Comparison of ENCODE assay signal across 26 mouse cellular contexts in the genomic region with DNA sequence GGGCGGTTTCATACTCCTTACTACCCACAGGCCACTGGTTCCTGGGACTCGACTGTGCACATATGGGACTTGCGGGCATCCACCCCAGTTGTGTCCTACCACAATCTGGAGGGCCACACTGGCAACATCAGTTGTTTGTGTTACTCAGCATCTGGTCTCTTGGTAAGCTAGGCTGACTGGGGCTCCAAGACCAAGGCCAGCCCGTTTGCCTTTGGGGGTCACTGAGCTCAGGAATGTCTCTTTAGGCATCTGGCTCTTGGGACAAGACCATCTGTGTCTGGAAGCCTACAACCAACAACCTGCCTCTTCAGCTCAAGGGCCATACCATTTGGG. TPM values are rescaled to one million over a fixed set of nuclear protein-coding genes. Genes with fewer than 3 reads are reported as not detected.
DNase-seq lines count a peak whose midpoint lies in the region; ATAC-seq and TF ChIP-seq lines count a peak whose summit lies in the region.
"Had no signal": no experiment of that assay in that cellular context is flagged by ENCODE, and none has a peak within 500 bp of the region (broad histone marks: within the 10 kb centered on the region; RNA-seq: fewer than 3 reads in every experiment).

No protein-coding gene starts in this region.

- no peak for ATAC-seq in intestine, postnatal 0 days
- ATAC-seq in intestine, embryonic 15.5 days: no peak
- no peak for ATAC-seq in neural tube, embryonic 15.5 days (ENCODE audit: low FRiP score)
- no peak for ATAC-seq in liver, embryonic 13.5 days (ENCODE audit: low read depth)
- ATAC-seq: forebrain, embryonic 14.5 days; forebrain, postnatal 0 days; hindbrain, embryonic 16.5 days; intestine, embryonic 16.5 days; Patski had no signal

- no peak overlapping the region for H3K9ac ChIP-seq in intestine, postnatal 0 days (ENCODE audit: low read depth, low read length)
- no peak overlapping the region; the same call in 1 of the 2 replicates for H3K9ac ChIP-seq in intestine, embryonic 15.5 days
- H3K9ac ChIP-seq in neural tube, embryonic 15.5 days (replicated peaks): no peak overlapping the region
- no peak overlapping the region for H3K9ac ChIP-seq in liver, embryonic 13.5 days
- H3K9ac ChIP-seq: embryonic facial prominence, embryonic 12.5 days; embryonic facial prominence, embryonic 15.5 days; forebrain, postnatal 0 days; hindbrain, embryonic 13.5 days had no signal

- no peak overlapping the region for H3K4me2 ChIP-seq in intestine, postnatal 0 days (replicated peaks; ENCODE audit: low read depth)
- no peak overlapping the region for H3K4me2 ChIP-seq in intestine, embryonic 15.5 days (replicated peaks)
- no peak overlapping the region for H3K4me2 ChIP-seq in neural tube, embryonic 15.5 days
- H3K4me2 ChIP-seq in liver, embryonic 13.5 days: no peak overlapping the region
- H3K4me2 ChIP-seq: embryonic facial prominence, embryonic 12.5 days; embryonic facial prominence, embryonic 15.5 days; heart, embryonic 11.5 days; hindbrain, embryonic 13.5 days had no signal

- peak; percentile 29 for DNase-seq in embryo, embryonic 9.5 days (ENCODE audit: extremely low spot score)
- DNase-seq in embryo, embryonic 10.5 days (ENCODE audit: low spot score): no peak
- DNase-seq in neural tube, embryonic 10.5 days (ENCODE audit: extremely low spot score, low spot score): peak; percentile 18
- no peak for DNase-seq in liver, embryonic 13.5 days
- DNase-seq in layer of hippocampus, adult 11-12 months (ENCODE audit: low spot score): no peak
- DNase-seq: adrenal gland, adult 2 months; adrenal gland, postnatal 14 days; cerebellum, adult 11 months; cerebellum, adult 8-10 months; cerebellum, postnatal 10 days; cerebellum, postnatal 36 days; forebrain, postnatal 0 days; gastrocnemius, postnatal 36 days; heart, postnatal 36 days had no signal

- WGBS in intestine, postnatal 0 days: 76% methylated on average over 4 of the region's 4 CpGs
- 77% methylated on average over 4 of the region's 4 CpGs for WGBS in intestine, embryonic 15.5 days
- WGBS in neural tube, embryonic 15.5 days: 92% methylated on average over 4 of the region's 4 CpGs
- 76% methylated on average over 4 of the region's 4 CpGs for WGBS in liver, embryonic 13.5 days (ENCODE audit: insufficient replicate concordance)

- no peak overlapping the region for H3K4me3 ChIP-seq in intestine, postnatal 0 days (ENCODE audit: low read depth, low read length)
- H3K4me3 ChIP-seq in intestine, embryonic 15.5 days (replicated peaks): no peak overlapping the region
- H3K4me3 ChIP-seq in neural tube, embryonic 15.5 days (replicated peaks): no peak overlapping the region
- H3K4me3 ChIP-seq in liver, embryonic 13.5 days (replicated peaks): no peak overlapping the region
- H3K4me3 ChIP-seq: embryonic facial prominence, embryonic 12.5 days; embryonic facial prominence, embryonic 15.5 days; hindbrain, embryonic 10.5 days; hindbrain, embryonic 13.5 days had no signal

- H3K36me3 ChIP-seq in intestine, postnatal 0 days (ENCODE audit: control insufficient read depth, insufficient read depth): peaks cover 38% of the 10 kb centered on the region; the same call in 1 of the 2 replicates
- H3K36me3 ChIP-seq in intestine, embryonic 15.5 days: peaks cover 30% of the 10 kb centered on the region
- peaks cover 43% of the 10 kb centered on the region for H3K36me3 ChIP-seq in neural tube, embryonic 15.5 days
- peaks cover 48% of the 10 kb centered on the region for H3K36me3 ChIP-seq in liver, embryonic 13.5 days

- no peaks in the 10 kb centered on the region for H3K27me3 ChIP-seq in intestine, postnatal 0 days (replicated peaks; ENCODE audit: control insufficient read depth, insufficient read depth, low read length)
- no peaks in the 10 kb centered on the region for H3K27me3 ChIP-seq in intestine, embryonic 15.5 days (replicated peaks)
- no peaks in the 10 kb centered on the region; the same call in 1 of the 2 replicates for H3K27me3 ChIP-seq in neural tube, embryonic 15.5 days (replicated peaks)
- no peaks in the 10 kb centered on the region for H3K27me3 ChIP-seq in liver, embryonic 13.5 days
- H3K27me3 ChIP-seq: embryonic facial prominence, embryonic 12.5 days; Patski had no signal

- no peaks in the 10 kb centered on the region; the same call in 1 of the 2 replicates for H3K4me1 ChIP-seq in intestine, postnatal 0 days (replicated peaks; ENCODE audit: control insufficient read depth, insufficient read depth, low read length)
- peaks cover 26% of the 10 kb centered on the region for H3K4me1 ChIP-seq in intestine, embryonic 15.5 days (replicated peaks)
- peaks cover 33% of the 10 kb centered on the region for H3K4me1 ChIP-seq in neural tube, embryonic 15.5 days
- H3K4me1 ChIP-seq in liver, embryonic 13.5 days (replicated peaks): peaks cover 77% of the 10 kb centered on the region

- TF ChIP-seq CTCF in intestine, postnatal 0 days (IDR thresholded peaks at IDR 0.05; ENCODE audit: low read depth): no peak

- 0 out of 2 replicates have a peak overlapping the region, but pooled peaks have one; percentile 28 for H3K27ac ChIP-seq in intestine, postnatal 0 days (ENCODE audit: low read depth, low read length)
- H3K27ac ChIP-seq in intestine, embryonic 15.5 days: no peak overlapping the region
- H3K27ac ChIP-seq in neural tube, embryonic 15.5 days (replicated peaks): no peak overlapping the region
- H3K27ac ChIP-seq in liver, embryonic 13.5 days: peak overlapping the region; percentile 47
- H3K27ac ChIP-seq: embryonic facial prominence, embryonic 12.5 days; embryonic facial prominence, embryonic 15.5 days; hindbrain, embryonic 10.5 days; hindbrain, embryonic 13.5 days had no signal

- no peaks in the 10 kb centered on the region for H3K9me3 ChIP-seq in intestine, postnatal 0 days (ENCODE audit: control insufficient read depth)
- H3K9me3 ChIP-seq in intestine, embryonic 15.5 days: no peaks in the 10 kb centered on the region
- H3K9me3 ChIP-seq in neural tube, embryonic 15.5 days (replicated peaks): no peaks in the 10 kb centered on the region
- no peaks in the 10 kb centered on the region for H3K9me3 ChIP-seq in liver, embryonic 13.5 days (replicated peaks)
- H3K9me3 ChIP-seq: embryonic facial prominence, embryonic 12.5 days; embryonic facial prominence, embryonic 15.5 days; hindbrain, embryonic 10.5 days; hindbrain, embryonic 13.5 days had no signal

RNA-seq across cellular contexts. Expression of a gene that starts 3.3 kb away (rescaled TPM):
- polyA plus RNA-seq in intestine, postnatal 0 days (2015; fragmentation: Nextera tagmentation; extraction: Ambion mirVana): 0.47 and 0.78 TPM in 2 replicates
- 1.3 and 1.4 TPM in 2 replicates for polyA plus RNA-seq in intestine, embryonic 15.5 days (2015; fragmentation: Nextera tagmentation; extraction: Ambion mirVana)
- polyA plus RNA-seq in neural tube, embryonic 15.5 days (2015; fragmentation: Nextera tagmentation; extraction: Ambion mirVana): 1.6 and 1.8 TPM in 2 replicates
- polyA plus RNA-seq in liver, embryonic 13.5 days (2015; fragmentation: Nextera tagmentation; extraction: Ambion mirVana): 0.66 and 0.76 TPM in 2 replicates

RNA-seq across cellular contexts. Expression of a gene that starts 4.6 kb away (rescaled TPM):
- polyA plus RNA-seq in intestine, postnatal 0 days (2015; fragmentation: Nextera tagmentation; extraction: Ambion mirVana): 68.3 and 73.3 TPM in 2 replicates
- polyA plus RNA-seq in intestine, embryonic 15.5 days (2015; fragmentation: Nextera tagmentation; extraction: Ambion mirVana): 107 and 111 TPM in 2 replicates
- polyA plus RNA-seq in neural tube, embryonic 15.5 days (2015; fragmentation: Nextera tagmentation; extraction: Ambion mirVana): 146 and 156 TPM in 2 replicates
- polyA plus RNA-seq in liver, embryonic 13.5 days (2015; fragmentation: Nextera tagmentation; extraction: Ambion mirVana): 74.0 and 76.6 TPM in 2 replicates

RNA-seq across cellular contexts. Expression of a gene that starts 4.9 kb away (rescaled TPM):
- 585 and 607 TPM in 2 replicates for polyA plus RNA-seq in intestine, postnatal 0 days (2015; fragmentation: Nextera tagmentation; extraction: Ambion mirVana)
- 888 and 1,051 TPM in 2 replicates for polyA plus RNA-seq in intestine, embryonic 15.5 days (2015; fragmentation: Nextera tagmentation; extraction: Ambion mirVana)
- polyA plus RNA-seq in neural tube, embryonic 15.5 days (2015; fragmentation: Nextera tagmentation; extraction: Ambion mirVana): 636 TPM in 2 replicates
- 845 and 923 TPM in 2 replicates for polyA plus RNA-seq in liver, embryonic 13.5 days (2015; fragmentation: Nextera tagmentation; extraction: Ambion mirVana)

Comparison
In these comparisons a context has a peak if more than half of its experiments do, and no peak if none do; other contexts are left out.
1. DNase-seq: peak in embryo, embryonic 9.5 days (single experiment) and neural tube, embryonic 10.5 days (single experiment); none in embryo, embryonic 10.5 days (single experiment), liver, embryonic 13.5 days (single experiment) and layer of hippocampus, adult 11-12 months (single experiment).
2. H3K27ac ChIP-seq: peak in intestine, postnatal 0 days (single experiment) and liver, embryonic 13.5 days (single experiment); none in intestine, embryonic 15.5 days (single experiment) and neural tube, embryonic 15.5 days (single experiment).